Mouse (Mus musculus) limb, embryonic 10.5 days (tissue): Measurements from ENCODE around the gene Galns. TPM values are rescaled to one million over a fixed set of nuclear protein-coding genes. Genes with fewer than 3 reads are reported as not detected.

ENCODE experiments used
- DNase-seq: peaks from one replicate; pipeline ENCODE4 v3.0.0-alpha.2; 2017; ENCODE audit warnings: low spot score
- H3K27ac ChIP-seq: fragments of 300-500 bp; sonication (generic); 2 replicates; pipeline ENCODE4 v1.5.1; 2016; ENCODE audit warnings: mild to moderate bottlenecking
- H3K27me3 ChIP-seq: fragments of 300-500 bp; sonication (generic); 2 replicates; pipeline ENCODE4 v1.6.1; 2016; ENCODE audit warnings: low read depth, mild to moderate bottlenecking; ENCODE audit not compliant: poor library complexity, severe bottlenecking
- H3K36me3 ChIP-seq: fragments of 300-500 bp; sonication (generic); 2 replicates; pipeline ENCODE4 v1.6.1; 2016; ENCODE audit warnings: mild to moderate bottlenecking, moderate library complexity
- H3K4me1 ChIP-seq: fragments of 300-500 bp; sonication (generic); 2 replicates; pipeline ENCODE4 v1.6.1; 2016
- H3K4me3 ChIP-seq: fragments of 300-500 bp; sonication (generic); 2 replicates; pipeline ENCODE4 v1.5.1; 2016; ENCODE audit warnings: mild to moderate bottlenecking, moderate library complexity
- H3K9me3 ChIP-seq: fragments of 300-500 bp; sonication (generic); replicated peaks from 2 replicates; pipeline ENCODE4 v1.6.1; 2016; ENCODE audit warnings: mild to moderate bottlenecking
- WGBS: fragments of 180-500 bp; shearing (Covaris S2); methylation state at CpG from one replicate; pipeline ENCODE4 v1.1.7; 2016; 5-methylcytosine and 5-hydroxymethylcytosine counted together
- microRNA-seq: library from miRNA; unstranded; fragments of <30 nt; microRNA quantifications from one replicate; pipeline ENCODE4, GENCODE M21; 2017
- polyA plus RNA-seq: library from polyadenylated mRNA; unstranded; fragments of >200 nt; fragmentation: Nextera tagmentation; extraction: Ambion mirVana; gene quantifications from 2 replicates; pipeline ENCODE4 v1.2.1, GENCODE M21; 2016

The Galns gene
- polyA plus RNA-seq, 1 experiment from 2014 or later: 5.7 TPM

- peak overlapping the region; percentile 47 for H3K27ac ChIP-seq
- peaks cover 37% of the 10 kb centered on the region for H3K4me1 ChIP-seq
- H3K36me3 ChIP-seq: peaks cover 10% of the 10 kb centered on the region
- no peaks in the 10 kb centered on the region for H3K27me3 ChIP-seq
- H3K4me3 ChIP-seq: no peak overlapping the region
- 36% methylated on average over 6 of the region's 6 CpGs for WGBS
- DNase-seq: no peak
- H3K9me3 ChIP-seq: no peaks in the 10 kb centered on the region
These were observed 74.2 kb downstream of the Galns start for GRCm38 (mm10) chr8:122537033-122537432.

- DNase-seq: no peak
- no peaks in the 10 kb centered on the region for H3K9me3 ChIP-seq
- H3K4me3 ChIP-seq: no peak overlapping the region
- no peaks in the 10 kb centered on the region for H3K27me3 ChIP-seq
- peaks cover 7% of the 10 kb centered on the region; the same call in 1 of the 2 replicates for H3K36me3 ChIP-seq
- WGBS: 89% methylated on average over 8 of the region's 8 CpGs
- peaks cover 41% of the 10 kb centered on the region for H3K4me1 ChIP-seq
- H3K27ac ChIP-seq: peak overlapping the region; percentile 61
These were observed 80.0 kb downstream of the Galns start for GRCm38 (mm10) chr8:122531312-122531711.

- Histone ChIP-seq H3K27me3 (no peaks in the 10 kb centered on the region), H3K4me1 (peaks cover 60% of the 10 kb centered on the region), H3K4me3 (no peak overlapping the region), H3K9me3 (no peaks in the 10 kb centered on the region), H3K27ac (no peak overlapping the region), H3K36me3 (peaks cover 7% of the 10 kb centered on the region; the same call in 1 of the 2 replicates)
- DNase-seq: no peak
- WGBS: 90% methylated on average over 4 of the region's 4 CpGs
These were observed 82.1 kb downstream of the Galns start for GRCm38 (mm10) chr8:122529159-122529558.

Small RNA genes lying within 50 kb of the gene (microRNA-seq; reads per million reads assigned to microRNA genes)
- gene Mir6396: not detected

Other genes starting within 250 kb of the Galns start
- 84.2 and 86.1 TPM in 2 replicates for gene Zc3h18, start 234.9 kb downstream of the Galns start, polyA plus RNA-seq
- 0.28 TPM in 1 of 2 replicates, not detected in the other for gene Il17c, start 189.4 kb downstream of the Galns start, polyA plus RNA-seq
- gene Cyba, start 178.5 kb downstream of the Galns start, polyA plus RNA-seq: 79.8 and 82.8 TPM in 2 replicates
- gene Mvd, start 168.0 kb downstream of the Galns start, polyA plus RNA-seq: 64.6 and 64.9 TPM in 2 replicates
- gene Snai3, start 150.7 kb downstream of the Galns start, polyA plus RNA-seq: not detected in 2 replicates
- 33.1 and 41.4 TPM in 2 replicates for gene Rnf166, start 135.4 kb downstream of the Galns start, polyA plus RNA-seq
- 80.3 and 81.8 TPM in 2 replicates for gene Ctu2, start 135.3 kb downstream of the Galns start, polyA plus RNA-seq
- gene Piezo1, start 60.1 kb downstream of the Galns start, polyA plus RNA-seq: 10.7 and 11.8 TPM in 2 replicates
- gene Cdt1, start 43.4 kb downstream of the Galns start, polyA plus RNA-seq: 68.9 and 75.6 TPM in 2 replicates
- gene Aprt, start 34.6 kb downstream of the Galns start, polyA plus RNA-seq: 285 and 308 TPM in 2 replicates
- gene Trappc2l, start 177 bp upstream of the Galns start, polyA plus RNA-seq: 49.4 and 51.5 TPM in 2 replicates
- not detected in 2 replicates for gene Pabpn1l, start 11.3 kb upstream of the Galns start, polyA plus RNA-seq
- gene Cbfa2t3, start 87.6 kb upstream of the Galns start, polyA plus RNA-seq: 2.0 and 2.8 TPM in 2 replicates
- gene Acsf3, start 164.0 kb upstream of the Galns start, polyA plus RNA-seq: 18.6 and 19.2 TPM in 2 replicates
- 1.8 and 6.3 TPM in 2 replicates for gene Cdh15, start 236.5 kb upstream of the Galns start, polyA plus RNA-seq